Mouse (Mus musculus) midbrain, embryonic 14.5 days (tissue): ENCODE measurements around the gene Supt20. TPM values are rescaled to one million over a fixed set of nuclear protein-coding genes. Genes with fewer than 3 reads are reported as not detected.
A peak's percentile ranks its signal among the peaks of the same experiment; 100 is the strongest.

ENCODE experiments used
- ATAC-seq: fragments of 200-750 bp; cut with Nextera tagmentation; 2 replicates; pipeline ENCODE4 v1.8.0; 2017; ENCODE audit warnings: moderate number of reproducible peaks, moderate library complexity; ENCODE audit not compliant: low FRiP score, low TSS enrichment
- DNase-seq: peaks from one replicate; pipeline ENCODE4 v3.0.0-alpha.2; 2015
- H3K27ac ChIP-seq: fragments of 300-500 bp; sonication (generic); replicated peaks from 2 replicates; pipeline ENCODE4 v1.5.1; 2014; ENCODE audit warnings: mild to moderate bottlenecking, low read depth, low read length, moderate library complexity
- H3K27me3 ChIP-seq: fragments of 300-500 bp; sonication (generic); 2 replicates; pipeline ENCODE4 v1.6.1; 2014; ENCODE audit warnings: low read length, control low read depth, mixed read lengths; ENCODE audit not compliant: control insufficient read depth, insufficient read depth
- H3K36me3 ChIP-seq: fragments of 300-500 bp; sonication (generic); 2 replicates; pipeline ENCODE4 v1.6.1; 2014; ENCODE audit warnings: low read length, control low read depth; ENCODE audit not compliant: control insufficient read depth, insufficient read depth
- H3K4me1 ChIP-seq: fragments of 300-500 bp; sonication (generic); 2 replicates; pipeline ENCODE4 v1.6.1; 2014; ENCODE audit warnings: mild to moderate bottlenecking, antibody characterized with exemption, low read length, control low read depth; ENCODE audit not compliant: control insufficient read depth, insufficient read depth
- H3K4me2 ChIP-seq: fragments of 300-500 bp; sonication (generic); 2 replicates; pipeline ENCODE4 v1.6.1; 2014; ENCODE audit warnings: mild to moderate bottlenecking, low read length, moderate library complexity
- H3K4me3 ChIP-seq: fragments of 300-500 bp; sonication (generic); replicated peaks from 2 replicates; pipeline ENCODE4 v1.5.1; 2014; ENCODE audit warnings: low read depth, low read length
- H3K9ac ChIP-seq: fragments of 300-500 bp; sonication (generic); replicated peaks from 2 replicates; pipeline ENCODE4 v1.6.1; 2014; ENCODE audit warnings: mild to moderate bottlenecking, low read length, moderate library complexity
- H3K9me3 ChIP-seq: fragments of 300-500 bp; sonication (generic); 2 replicates; pipeline ENCODE4 v1.6.1; 2016; ENCODE audit warnings: low read length, control low read depth, mixed read lengths; ENCODE audit not compliant: control insufficient read depth
- WGBS: fragments of 180-500 bp; shearing (Covaris S2); extraction: QIAGEN DNeasy Blood & Tissue Kit; methylation state at CpG from one replicate; pipeline ENCODE4 v1.1.7; 2014; 5-methylcytosine and 5-hydroxymethylcytosine counted together
- polyA plus RNA-seq: library from polyadenylated mRNA; unstranded; fragments of >200 nt; fragmentation: Nextera tagmentation; extraction: Ambion mirVana; gene quantifications from 2 replicates; pipeline ENCODE4 v1.2.1, GENCODE M21; 2014

The Supt20 gene
- polyA plus RNA-seq, 1 experiment from 2014 or later: 98.8 TPM

DNA sequence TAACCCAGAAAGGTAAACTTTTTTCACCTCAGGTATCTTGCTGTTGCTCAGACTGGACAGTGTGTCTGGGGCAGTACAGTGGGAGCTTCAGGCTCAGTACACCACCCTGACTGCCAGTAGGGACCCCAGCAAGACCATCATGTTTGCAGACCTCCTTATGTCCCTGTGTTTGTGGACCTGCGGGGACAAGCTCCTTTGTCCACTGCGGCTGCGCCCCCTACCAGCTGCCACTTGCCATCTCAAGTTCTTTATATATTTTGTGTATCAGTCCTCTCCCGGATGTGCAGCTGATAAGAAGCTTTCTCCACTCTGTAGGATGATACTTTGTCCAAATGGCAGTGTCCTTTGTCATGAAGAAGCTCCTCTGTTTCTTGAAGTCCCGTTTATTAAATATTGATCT, 30.2 kb upstream of the Supt20 start:
- Histone ChIP-seq H3K27ac (no peak overlapping the region), H3K27me3 (no peaks in the 10 kb centered on the region), H3K4me1 (no peaks in the 10 kb centered on the region), H3K9me3 (no peaks in the 10 kb centered on the region), H3K36me3 (no peaks in the 10 kb centered on the region), H3K9ac (no peak overlapping the region), H3K4me2 (no peak overlapping the region), H3K4me3 (no peak overlapping the region)
- DNase-seq (no peak), ATAC-seq (no peak)
- 65% methylated on average over 5 of the region's 5 CpGs for WGBS

DNA sequence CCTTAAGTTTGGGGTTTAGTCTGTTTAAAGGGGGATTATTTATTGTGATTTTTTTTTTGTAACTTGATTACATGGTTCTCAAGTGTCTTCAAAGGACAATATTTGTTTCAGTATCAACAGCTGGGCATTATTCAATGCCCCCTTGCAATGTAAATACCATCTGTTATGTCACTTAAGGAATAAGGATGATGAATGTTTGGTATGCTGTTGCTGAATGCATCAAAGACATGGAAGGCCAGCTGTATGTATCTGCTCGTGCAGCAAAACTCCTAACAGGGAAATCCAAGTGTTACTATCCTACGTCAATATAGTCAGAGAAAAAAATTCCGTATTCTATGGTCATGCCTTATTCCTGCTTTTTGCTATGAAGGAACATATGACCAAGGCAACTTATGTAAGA, 24.5 kb upstream of the Supt20 start:
- Histone ChIP-seq H3K4me1 (no peaks in the 10 kb centered on the region), H3K27ac (no peak overlapping the region), H3K9me3 (no peaks in the 10 kb centered on the region), H3K36me3 (no peaks in the 10 kb centered on the region), H3K4me3 (no peak overlapping the region), H3K4me2 (no peak overlapping the region), H3K9ac (no peak overlapping the region), H3K27me3 (no peaks in the 10 kb centered on the region)
- DNase-seq (no peak), ATAC-seq (no peak)
- 87% methylated on average over 3 of the region's 3 CpGs for WGBS

DNA sequence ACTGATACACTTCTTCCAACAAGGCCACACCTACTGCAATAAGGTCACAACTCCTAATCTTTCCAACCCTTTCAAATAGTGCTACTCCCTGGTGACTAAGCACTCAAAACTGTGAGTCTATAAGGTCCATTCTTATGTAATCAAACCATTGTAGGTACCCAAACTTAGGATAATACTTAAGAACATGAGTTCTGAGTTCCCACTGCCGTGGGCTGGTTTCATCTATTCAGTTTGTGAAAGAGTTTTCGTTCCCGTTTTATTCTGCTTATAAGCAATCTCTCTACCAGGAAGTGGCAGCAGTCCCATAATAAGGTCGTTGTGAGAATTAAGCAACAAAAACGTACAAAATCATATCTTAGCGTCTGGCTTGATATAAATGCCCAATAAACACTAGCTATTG, 23.9 kb upstream of the Supt20 start:
- WGBS: 85% methylated on average over 6 of the region's 6 CpGs
- no peak overlapping the region for H3K4me2 ChIP-seq
- no peak overlapping the region for H3K27ac ChIP-seq
- no peaks in the 10 kb centered on the region for H3K9me3 ChIP-seq
- no peaks in the 10 kb centered on the region for H3K36me3 ChIP-seq
- no peaks in the 10 kb centered on the region for H3K4me1 ChIP-seq
- H3K9ac ChIP-seq: no peak overlapping the region
- no peaks in the 10 kb centered on the region for H3K27me3 ChIP-seq
- no peak overlapping the region for H3K4me3 ChIP-seq
- DNase-seq (no peak), ATAC-seq (no peak)

DNA sequence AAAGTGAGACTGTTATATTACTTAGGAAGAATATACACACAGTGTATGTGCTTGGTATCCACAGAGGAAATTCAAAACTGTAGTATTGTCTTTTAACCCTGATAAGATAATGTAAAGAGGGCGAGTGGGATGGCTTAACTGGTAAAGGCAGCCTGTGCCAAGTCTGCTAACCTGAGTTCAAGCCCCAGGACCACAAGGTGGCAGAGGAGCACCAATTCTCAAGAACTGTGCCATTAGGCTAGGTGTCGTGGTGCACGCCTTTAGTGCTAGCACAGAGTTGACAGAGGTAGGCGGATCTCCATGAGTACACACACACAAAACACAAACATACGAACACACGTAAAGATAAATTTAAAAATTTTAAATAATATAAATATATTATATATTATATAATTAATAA, 23.0 kb upstream of the Supt20 start:
- ATAC-seq (no peak), DNase-seq (no peak)
- no peaks in the 10 kb centered on the region for H3K36me3 ChIP-seq
- no peak overlapping the region for H3K4me3 ChIP-seq
- no peak overlapping the region for H3K9ac ChIP-seq
- H3K27me3 ChIP-seq: no peaks in the 10 kb centered on the region
- no peak overlapping the region for H3K4me2 ChIP-seq
- H3K9me3 ChIP-seq: no peaks in the 10 kb centered on the region
- no peak overlapping the region for H3K27ac ChIP-seq
- 83% methylated on average over 6 of the region's 6 CpGs for WGBS
- H3K4me1 ChIP-seq: no peaks in the 10 kb centered on the region

DNA sequence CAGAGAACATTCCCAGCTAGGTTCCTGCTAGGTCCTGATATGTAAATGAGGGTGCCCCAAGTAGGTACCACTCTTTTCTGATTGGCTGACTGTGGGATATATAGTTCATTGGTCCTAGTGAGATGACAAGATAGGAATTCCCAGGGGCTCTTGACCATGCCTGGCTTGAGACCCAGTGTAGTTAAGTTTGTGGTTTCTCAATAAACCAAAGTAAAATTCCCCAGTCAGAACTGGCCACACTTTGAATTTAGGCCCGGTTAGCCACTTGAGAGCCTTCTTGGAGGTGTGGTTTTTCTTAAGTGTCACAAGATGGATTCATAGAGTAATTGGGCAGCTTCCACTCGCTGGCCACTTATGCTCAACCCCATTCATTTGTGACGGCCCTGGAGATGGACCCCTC, 20.5 kb upstream of the Supt20 start:
- Histone ChIP-seq H3K27me3 (no peaks in the 10 kb centered on the region), H3K4me1 (no peaks in the 10 kb centered on the region), H3K9me3 (no peaks in the 10 kb centered on the region), H3K27ac (no peak overlapping the region), H3K9ac (no peak overlapping the region), H3K36me3 (no peaks in the 10 kb centered on the region), H3K4me2 (no peak overlapping the region), H3K4me3 (no peak overlapping the region)
- ATAC-seq (no peak), DNase-seq (no peak)
- 86% methylated on average over 3 of the region's 3 CpGs for WGBS

DNA sequence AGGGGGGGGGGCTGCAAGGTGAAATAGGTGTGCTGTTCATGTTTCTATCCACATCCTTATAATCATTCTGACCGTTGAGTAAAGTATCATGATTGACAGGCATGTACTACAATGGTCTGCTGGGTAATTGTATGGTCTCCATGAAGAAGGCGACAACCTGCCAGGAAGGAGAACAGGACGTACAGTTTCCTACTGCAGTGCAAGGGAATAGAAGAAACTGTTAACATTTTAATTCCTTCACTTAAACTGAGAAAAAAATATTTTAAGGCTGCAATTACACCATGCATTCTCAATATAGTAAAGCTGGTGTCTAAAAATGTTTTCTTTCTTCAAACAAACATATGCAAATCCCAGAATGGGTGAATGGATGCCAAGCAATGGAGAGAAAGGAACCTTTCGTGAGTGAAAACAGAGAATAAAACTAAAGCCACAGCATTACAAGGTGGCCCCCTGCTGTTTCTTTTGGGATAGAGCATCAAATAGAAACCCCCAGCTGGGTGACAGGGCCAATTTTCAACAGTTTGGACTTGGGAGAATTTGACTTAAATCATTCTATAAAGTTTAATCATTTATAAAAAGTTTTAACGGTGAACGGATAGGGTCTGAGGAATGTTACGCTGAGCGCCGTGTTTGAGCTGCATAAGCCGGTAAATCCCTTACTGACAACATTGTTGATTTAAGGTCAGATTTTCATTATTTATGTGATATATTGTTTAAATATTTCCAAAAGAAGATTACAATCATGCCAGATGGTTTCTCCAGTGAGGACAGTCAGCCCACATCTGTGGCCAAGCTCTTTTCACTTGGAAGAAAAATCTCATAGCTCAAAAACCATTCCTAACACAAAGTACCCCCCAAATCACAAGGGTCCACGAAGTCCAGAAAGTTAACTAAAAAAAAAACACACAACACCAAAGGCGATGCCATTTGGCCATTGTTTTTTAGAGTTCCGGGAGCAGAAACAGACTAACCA, 19.8 kb upstream of the Supt20 start:
- Histone ChIP-seq H3K9me3 (no peaks in the 10 kb centered on the region), H3K4me1 (no peaks in the 10 kb centered on the region), H3K36me3 (no peaks in the 10 kb centered on the region), H3K27me3 (no peaks in the 10 kb centered on the region), H3K4me3 (no peak overlapping the region), H3K9ac (no peak overlapping the region), H3K27ac (no peak overlapping the region), H3K4me2 (no peak overlapping the region)
- no peak; the same call in 1 of the 2 replicates for ATAC-seq
- peak; percentile 89 for DNase-seq
- 55% methylated on average over 13 of the region's 13 CpGs for WGBS

DNA sequence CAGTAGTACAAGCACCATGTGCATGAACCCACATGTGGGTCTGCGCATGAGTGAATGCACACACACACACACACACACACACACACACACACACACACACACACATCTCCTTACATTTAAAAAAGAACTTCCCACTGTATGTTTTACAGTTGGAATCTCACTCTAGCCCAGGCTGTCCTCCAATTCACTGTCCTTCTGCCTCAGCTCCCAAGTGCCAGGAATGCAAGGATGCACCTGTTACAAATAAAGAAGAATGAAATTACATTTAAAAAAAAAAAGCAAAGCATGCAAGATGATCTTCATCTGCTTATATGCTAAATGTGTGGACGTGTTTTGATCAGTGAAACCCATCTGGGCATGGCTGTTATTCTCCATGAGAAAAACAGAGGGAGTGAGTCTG, 15.8 kb upstream of the Supt20 start:
- H3K27ac ChIP-seq: no peak overlapping the region
- no peak for ATAC-seq
- 83% methylated on average over 2 of the region's 2 CpGs for WGBS
- no peak for DNase-seq
- H3K27me3 ChIP-seq: no peaks in the 10 kb centered on the region
- no peak overlapping the region for H3K9ac ChIP-seq
- H3K4me2 ChIP-seq: no peak overlapping the region
- no peaks in the 10 kb centered on the region for H3K9me3 ChIP-seq
- no peaks in the 10 kb centered on the region for H3K36me3 ChIP-seq
- no peaks in the 10 kb centered on the region for H3K4me1 ChIP-seq
- no peak overlapping the region for H3K4me3 ChIP-seq

DNA sequence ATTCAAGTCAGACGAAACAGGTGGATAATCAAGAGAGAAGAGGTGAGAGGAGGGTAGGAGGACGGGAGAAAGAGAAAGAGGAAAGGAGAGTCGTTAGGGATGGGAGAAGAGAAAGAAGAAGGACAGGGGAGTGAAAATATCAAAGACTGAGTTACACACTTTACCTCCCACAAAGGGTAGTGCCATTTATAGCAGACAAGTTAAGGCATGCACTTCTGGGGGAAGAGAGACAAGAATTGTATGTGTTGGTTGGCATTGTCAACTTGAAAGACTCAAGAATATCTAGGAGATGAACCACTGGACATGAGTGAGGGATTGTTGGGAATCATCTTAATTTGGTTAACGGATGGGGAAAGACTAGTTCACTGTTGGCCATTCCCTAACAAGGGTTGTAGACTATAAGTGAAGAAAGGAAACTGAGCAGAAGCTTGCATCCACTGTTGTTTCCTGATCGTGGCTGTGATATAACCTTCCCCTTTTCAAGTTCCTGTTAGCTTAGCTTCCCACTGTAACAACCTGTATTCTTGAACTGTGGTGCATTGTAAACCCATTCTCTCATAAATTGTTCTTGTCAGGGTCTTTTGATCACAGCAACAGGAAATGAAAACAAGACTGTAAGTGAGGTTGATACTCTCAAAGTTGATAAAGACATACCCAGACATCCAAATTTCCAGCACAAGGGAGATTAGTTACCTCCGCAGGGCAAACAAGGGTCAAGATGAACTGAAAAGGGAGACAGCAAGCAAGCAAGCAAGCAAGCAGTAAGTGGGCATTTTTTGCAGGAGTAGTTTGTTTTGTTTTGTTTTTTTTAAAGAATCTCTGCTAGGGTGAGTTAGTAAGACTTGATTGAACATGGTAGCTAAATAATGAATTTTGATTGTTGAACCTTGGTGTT, 11.1 kb upstream of the Supt20 start:
- no peak for ATAC-seq
- Histone ChIP-seq H3K27me3 (no peaks in the 10 kb centered on the region), H3K4me2 (no peak overlapping the region), H3K27ac (no peak overlapping the region), H3K4me3 (no peak overlapping the region), H3K36me3 (no peaks in the 10 kb centered on the region), H3K4me1 (no peaks in the 10 kb centered on the region), H3K9ac (no peak overlapping the region), H3K9me3 (no peaks in the 10 kb centered on the region)
- WGBS: 80% methylated on average over 6 of the region's 6 CpGs
- no peak for DNase-seq
